Mouse (Mus musculus) MEL-GATA-1-ER (cell line): ENCODE results near the gene Peak1.

Experiments
- DNase-seq: peaks from one replicate; pipeline ENCODE4 v3.0.0-alpha.2; 2012; ENCODE audit warnings: low read depth; ENCODE audit errors: extremely low read depth

The Peak1 gene

GRCm38 (mm10) chr9:56415935-56416607, 1.8 kb downstream of the Peak1 start:
- DNase-seq = no peak

DNA sequence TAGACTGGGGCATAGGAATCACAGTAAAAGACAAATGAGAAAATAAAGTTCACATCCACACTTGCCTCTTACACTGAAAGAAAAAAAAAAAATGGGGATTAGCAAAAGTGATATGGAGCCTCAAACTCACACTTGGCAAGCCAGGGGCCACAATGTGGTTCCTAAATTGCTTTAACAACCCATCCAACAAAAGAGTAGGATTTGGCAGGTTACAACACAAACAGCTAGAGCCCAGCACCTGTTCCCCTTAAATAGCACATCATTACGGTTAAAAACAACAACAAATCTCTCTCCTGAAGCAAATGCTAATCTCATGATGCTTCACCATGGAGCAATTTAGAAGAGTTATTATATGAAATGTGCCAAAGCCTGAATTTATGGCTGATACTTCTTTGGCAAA, 2.5 kb downstream of the Peak1 start:
- no peak for DNase-seq

GRCm38 (mm10) chr9:56414322-56414721, 3.5 kb downstream of the Peak1 start:
- DNase-seq = no peak

DNA sequence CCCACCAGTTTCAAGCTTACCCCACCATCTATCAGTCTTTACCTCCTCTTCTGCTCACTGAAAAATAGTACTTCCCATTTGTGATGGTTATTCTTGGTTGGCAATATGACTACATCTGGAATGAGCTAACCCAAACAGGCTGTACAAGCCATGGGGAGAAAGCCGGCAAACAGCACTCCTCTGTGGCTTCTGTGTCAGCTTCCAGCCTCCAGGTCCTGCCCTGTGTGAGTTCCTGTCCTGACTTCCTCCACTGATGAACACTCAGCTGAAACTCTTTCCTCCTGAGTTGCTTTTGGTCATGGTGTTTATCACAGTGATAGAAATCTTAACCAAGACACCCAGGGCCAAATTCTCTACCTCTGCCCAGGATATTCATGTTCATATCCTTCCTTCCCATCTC, 5.2 kb downstream of the Peak1 start:
- no peak for DNase-seq

DNA sequence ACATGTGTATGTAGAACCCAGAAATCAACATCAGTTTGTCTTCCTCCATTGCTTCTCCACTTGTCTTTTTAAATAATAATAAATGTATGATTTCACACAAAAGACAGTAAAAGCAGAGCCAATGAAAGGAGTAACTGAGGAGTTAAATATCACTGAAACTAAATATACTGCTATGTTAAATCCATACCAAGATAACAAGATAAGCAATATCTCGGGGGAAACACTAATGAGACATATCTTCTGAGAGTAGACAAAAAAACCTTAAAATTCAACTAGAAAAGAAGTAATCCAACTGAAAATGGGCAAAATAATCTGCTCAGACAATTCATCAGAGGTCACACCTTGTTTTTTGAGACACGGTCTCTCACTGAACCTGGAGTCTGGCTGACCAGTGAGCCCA, 7.9 kb downstream of the Peak1 start:
- DNase-seq = no peak

- DNase-seq = no peak
Measured at GRCm38 (mm10) chr9:56404619-56405018, 13.2 kb downstream of the Peak1 start.

GRCm38 (mm10) chr9:56396306-56396705, 21.6 kb downstream of the Peak1 start:
- no peak for DNase-seq

GRCm38 (mm10) chr9:56392857-56393256, 25.0 kb downstream of the Peak1 start:
- no peak for DNase-seq

DNA sequence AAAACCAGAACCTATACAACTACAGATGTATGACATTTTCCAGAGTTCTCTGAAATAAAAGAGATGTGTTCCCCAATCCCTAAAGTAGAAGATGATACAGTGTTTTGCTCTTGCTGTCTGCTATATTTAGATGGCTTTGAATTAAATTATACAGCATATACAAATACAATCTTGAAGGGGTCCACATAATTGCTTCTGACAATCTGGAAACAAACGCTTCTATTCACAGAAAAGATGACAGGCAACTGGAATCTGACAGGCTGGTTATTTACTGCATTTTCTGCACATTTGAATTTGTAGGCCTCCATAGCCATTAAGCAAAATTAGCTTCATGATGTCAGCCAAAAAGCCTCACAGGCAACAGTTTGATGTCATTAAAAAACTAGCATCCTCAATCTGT, 35.1 kb downstream of the Peak1 start:
- no peak for DNase-seq

DNA sequence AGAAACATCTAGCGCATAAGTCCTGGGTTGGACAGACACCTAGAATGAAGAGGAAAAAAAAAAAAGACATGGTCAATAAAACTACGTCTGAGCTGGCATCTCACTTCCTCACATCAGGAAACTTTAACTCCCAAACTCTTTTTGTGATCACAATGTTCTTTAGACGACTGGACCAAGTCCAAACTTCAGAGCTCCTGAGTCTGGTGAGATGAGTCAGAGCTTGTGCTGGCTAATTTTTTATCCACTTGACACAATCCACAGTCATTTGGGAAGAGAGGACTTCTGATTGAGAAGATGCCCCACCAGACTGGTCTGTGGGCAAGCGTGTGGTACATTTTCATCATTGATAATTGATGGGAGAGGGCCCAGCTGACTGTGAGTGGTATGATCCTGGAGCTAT, 43.5 kb downstream of the Peak1 start:
- DNase-seq = no peak

DNA sequence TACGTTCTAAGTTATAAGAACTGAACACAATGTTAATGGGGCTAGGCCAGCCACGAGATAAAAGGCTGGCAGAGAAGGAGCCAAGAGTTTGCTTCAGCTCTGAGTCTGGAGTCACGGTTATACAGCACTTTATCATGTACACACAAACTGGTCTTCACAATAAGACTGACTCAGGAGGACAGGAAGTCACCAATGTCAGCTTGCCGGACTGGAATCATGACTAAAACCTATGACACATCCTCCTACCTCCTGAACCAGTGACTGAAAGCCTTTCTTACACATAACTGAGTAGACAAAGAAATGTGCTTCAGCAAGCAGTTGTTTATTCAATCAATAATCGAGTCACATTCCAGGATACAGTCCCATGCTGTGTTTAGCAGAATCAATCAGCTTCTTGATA, 47.2 kb downstream of the Peak1 start:
- no peak for DNase-seq

DNA sequence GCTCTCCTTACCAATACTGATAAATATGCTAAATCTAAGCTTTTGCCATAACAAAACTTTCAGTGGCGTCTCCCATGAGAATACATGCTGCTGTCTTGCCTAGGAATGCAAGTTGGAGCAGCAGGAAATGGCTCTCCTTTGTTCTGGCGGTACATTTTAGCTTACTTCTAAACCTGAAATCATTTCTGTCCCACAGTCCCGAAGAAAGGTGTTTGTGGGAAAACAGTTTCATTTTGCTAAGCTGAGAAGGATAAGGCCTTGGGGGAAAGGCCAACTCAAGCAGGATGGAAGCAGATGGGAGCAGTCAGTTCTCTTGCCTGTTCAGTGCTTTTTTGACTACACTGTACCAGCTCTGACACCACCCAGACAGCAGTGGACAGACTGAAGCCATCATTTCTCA, 49.1 kb downstream of the Peak1 start:
- DNase-seq = no peak

- no peak for DNase-seq
Measured at GRCm38 (mm10) chr9:56363306-56363705, 54.6 kb downstream of the Peak1 start.

DNA sequence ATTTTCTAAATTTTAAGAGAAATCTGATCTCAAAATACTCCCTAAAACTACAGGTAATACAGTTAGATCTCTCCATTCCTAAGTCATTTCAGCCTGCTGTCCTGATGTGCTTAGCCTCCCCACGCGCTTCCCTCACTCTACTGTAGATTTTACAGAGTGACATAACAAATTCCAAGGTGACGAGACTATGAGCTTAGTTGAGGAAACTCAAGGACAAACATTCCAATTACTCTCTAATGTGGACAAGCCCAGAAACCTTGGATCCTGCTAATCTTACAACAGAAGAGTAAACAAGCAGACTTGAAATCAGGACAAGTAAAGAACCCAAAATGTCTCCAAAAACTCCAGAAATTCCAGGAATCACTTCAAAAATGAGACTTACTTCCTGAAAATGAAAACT, 58.6 kb downstream of the Peak1 start:
- no peak for DNase-seq

GRCm38 (mm10) chr9:56355186-56355585, 62.7 kb downstream of the Peak1 start:
- no peak for DNase-seq

DNA sequence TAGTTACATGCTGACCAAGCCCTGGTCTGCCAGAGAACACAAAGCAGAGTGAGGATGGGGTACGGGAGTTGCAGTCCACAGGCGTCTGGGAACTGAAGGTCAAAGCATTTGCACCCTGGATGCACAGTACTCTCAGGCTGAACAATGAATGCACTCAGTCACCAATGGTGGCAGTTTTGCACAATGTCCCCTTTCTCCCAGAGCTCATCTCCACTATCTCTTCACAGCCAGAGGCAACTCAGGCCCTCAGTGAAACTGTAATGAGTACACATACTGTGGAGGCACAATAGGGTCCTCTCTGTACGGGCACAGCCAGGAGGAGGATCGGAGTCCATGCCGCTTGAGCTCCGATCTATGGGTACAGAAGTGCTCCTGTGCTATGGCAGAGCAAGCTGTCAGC, 71.5 kb downstream of the Peak1 start:
- DNase-seq = no peak

GRCm38 (mm10) chr9:56339426-56340195, 78.3 kb downstream of the Peak1 start:
- no peak for DNase-seq

DNA sequence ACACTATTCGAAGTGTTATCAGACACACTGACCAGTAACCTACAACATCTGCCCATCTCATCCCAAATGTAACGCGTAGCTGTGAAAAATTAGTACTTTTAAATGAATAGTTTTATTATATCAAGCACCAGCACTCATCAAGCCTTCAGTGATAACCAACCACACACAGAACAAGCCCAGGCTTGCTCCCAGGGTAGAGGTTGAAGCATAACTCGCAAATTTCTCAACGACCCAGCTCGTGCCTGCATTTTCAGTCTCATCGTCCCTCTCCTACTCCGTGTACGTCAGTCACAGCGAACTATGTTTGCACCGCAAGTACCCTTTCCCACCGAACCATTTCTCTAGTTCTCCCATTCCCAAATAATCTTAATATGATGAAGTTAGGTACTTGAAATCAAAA, 83.5 kb downstream of the Peak1 start:
- no peak for DNase-seq

GRCm38 (mm10) chr9:56332774-56333173, 85.1 kb downstream of the Peak1 start:
- no peak for DNase-seq

- no peak for DNase-seq
Measured at GRCm38 (mm10) chr9:56326511-56327005, 91.3 kb downstream of the Peak1 start.

DNA sequence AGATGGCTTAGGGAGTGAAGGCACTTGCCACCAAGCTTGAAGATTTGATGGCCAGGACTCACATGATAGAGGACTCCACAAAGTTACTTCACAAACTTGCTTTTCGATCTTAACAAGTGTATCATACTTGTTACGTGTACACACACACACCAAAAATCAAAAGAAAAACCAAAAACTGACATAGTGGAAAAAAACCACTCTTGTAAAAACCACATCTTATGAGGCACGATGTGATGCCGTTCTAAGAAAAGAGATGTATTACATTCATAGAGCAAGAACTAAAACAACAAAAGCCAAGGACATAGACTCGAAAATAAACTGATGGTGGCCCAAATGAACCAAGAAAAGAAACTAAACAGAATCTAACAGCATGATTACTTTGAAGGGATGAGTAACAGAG, 92.1 kb downstream of the Peak1 start:
- DNase-seq = no peak

DNA sequence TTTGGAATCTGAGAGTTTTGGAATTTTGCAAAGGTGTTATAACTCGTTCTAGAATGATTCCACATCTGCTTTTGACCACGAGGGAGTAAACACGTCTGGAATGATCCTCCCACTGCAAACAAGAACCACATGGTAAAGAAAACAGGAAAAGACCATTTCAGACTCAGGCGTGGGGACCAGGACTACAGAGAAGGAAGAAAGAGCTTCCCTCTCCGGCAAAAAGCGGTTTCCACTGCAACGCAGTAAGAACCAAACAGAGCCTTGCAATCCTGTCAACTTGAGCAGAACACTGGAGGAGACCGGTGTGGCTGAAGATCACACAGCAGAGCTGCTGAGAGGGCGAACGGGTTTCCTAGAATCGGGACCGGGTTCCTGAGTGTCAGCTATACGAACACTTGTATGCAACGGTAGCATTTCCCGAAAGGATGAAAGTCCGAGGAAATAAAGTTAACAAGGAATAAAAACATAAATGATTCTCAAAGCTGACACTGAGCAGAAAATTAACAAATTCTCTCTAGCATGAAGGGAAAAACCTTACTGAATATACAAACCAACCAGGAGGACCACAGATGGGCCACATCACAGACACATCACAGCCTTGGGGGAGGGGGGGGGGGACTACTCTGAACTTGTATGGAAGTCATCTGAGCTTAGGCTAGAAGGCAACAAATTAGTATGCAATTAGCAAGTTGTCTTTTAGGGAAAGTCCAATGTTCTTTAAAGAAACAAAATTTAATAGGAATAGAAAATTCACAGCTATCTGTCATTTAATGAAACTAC, 93.1 kb downstream of the Peak1 start:
- no peak for DNase-seq
